Mouse (Mus musculus) kidney, postnatal 0 days (tissue): ENCODE results near the gene Jph4. TPM values are rescaled to one million over a fixed set of nuclear protein-coding genes. Genes with fewer than 3 reads are reported as not detected.
A peak's percentile ranks its signal among the peaks of the same experiment; 100 is the strongest.

Experiments used
- ATAC-seq: fragments of 200-750 bp; cut with Nextera tagmentation; replicated peaks from 2 replicates; pipeline ENCODE4 v1.8.0; 2017; ENCODE audit warnings: low read depth, moderate number of reproducible peaks, moderate TSS enrichment, moderate library complexity; ENCODE audit not compliant: low FRiP score
- DNase-seq: peaks from one replicate; pipeline ENCODE4 v3.0.0-alpha.2; 2016; ENCODE audit warnings: low spot score
- H3K27ac ChIP-seq: fragments of 300-500 bp; sonication (generic); 2 replicates; pipeline ENCODE4 v1.5.1; 2014; ENCODE audit warnings: mild to moderate bottlenecking
- H3K27me3 ChIP-seq: fragments of 300-500 bp; sonication (generic); 2 replicates; pipeline ENCODE4 v1.6.1; 2014; ENCODE audit warnings: low read length, mixed read lengths; ENCODE audit not compliant: insufficient read depth
- H3K36me3 ChIP-seq: fragments of 300-500 bp; sonication (generic); 2 replicates; pipeline ENCODE4 v1.6.1; 2014; ENCODE audit warnings: low read length, mixed read lengths; ENCODE audit not compliant: insufficient read depth
- H3K4me1 ChIP-seq: fragments of 300-500 bp; sonication (generic); replicated peaks from 2 replicates; pipeline ENCODE4 v1.6.1; 2014; ENCODE audit warnings: antibody characterized with exemption, low read length, mixed read lengths; ENCODE audit not compliant: insufficient read depth
- H3K4me2 ChIP-seq: fragments of 300-500 bp; sonication (generic); 2 replicates; pipeline ENCODE4 v1.6.1; 2014; ENCODE audit warnings: mild to moderate bottlenecking, low read length, moderate library complexity, mixed read lengths
- H3K4me3 ChIP-seq: fragments of 300-500 bp; sonication (generic); replicated peaks from 2 replicates; pipeline ENCODE4 v1.5.1; 2014; ENCODE audit warnings: low read depth, low read length
- H3K9ac ChIP-seq: fragments of 300-500 bp; sonication (generic); 2 replicates; pipeline ENCODE4 v1.6.1; 2014; ENCODE audit warnings: low read depth, low read length
- H3K9me3 ChIP-seq: fragments of 300-500 bp; sonication (generic); replicated peaks from 2 replicates; pipeline ENCODE4 v1.6.1; 2016; ENCODE audit warnings: low read length, inconsistent platforms, mixed read lengths
- CTCF ChIP-seq: IDR thresholded peaks from 2 replicates; pipeline ENCODE4 v1.5.1; 2016; ENCODE audit warnings: antibody characterized with exemption, low read depth, mild to moderate bottlenecking, moderate library complexity
- WGBS: fragments of 180-500 bp; shearing (Covaris S2); extraction: QIAGEN DNeasy Blood & Tissue Kit; methylation state at CpG from one replicate; pipeline ENCODE4 v1.1.7; 2014; 5-methylcytosine and 5-hydroxymethylcytosine counted together
- polyA plus RNA-seq: library from polyadenylated mRNA; unstranded; fragments of >200 nt; fragmentation: Nextera tagmentation; extraction: Ambion mirVana; gene quantifications from 2 replicates; pipeline ENCODE4 v1.2.1, GENCODE M21; 2015

Jph4 gene
- polyA plus RNA-seq, 1 experiment from 2014 or later, result 0.30 TPM

DNA sequence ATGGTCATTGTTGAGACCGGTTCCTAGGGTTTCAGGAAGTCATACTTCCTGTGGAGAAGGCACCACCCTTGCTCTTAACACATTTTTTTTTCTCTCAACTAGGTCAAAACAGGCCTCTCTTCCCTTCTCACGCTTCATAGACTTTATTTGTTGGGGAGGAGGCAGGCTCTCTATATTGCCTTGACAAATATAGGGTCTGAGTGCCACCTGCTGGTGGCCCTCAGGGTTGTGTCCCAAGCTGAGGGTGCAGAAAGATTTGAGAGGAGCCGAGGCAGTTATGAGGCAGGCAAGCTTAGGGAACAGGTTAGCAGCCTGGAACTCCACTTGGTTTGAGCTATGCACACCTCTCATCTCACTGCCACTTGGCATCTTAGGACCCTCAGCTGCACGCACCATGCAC, 18.7 kb downstream of the Jph4 start:
- peak; percentile 89 for DNase-seq
- Histone ChIP-seq H3K27ac (peak overlapping the region; percentile 75), H3K36me3 (peaks cover 12% of the 10 kb centered on the region; the same call in 1 of the 2 replicates), H3K9me3 (no peaks in the 10 kb centered on the region), H3K4me1 (peaks cover 16% of the 10 kb centered on the region), H3K4me3 (no peak overlapping the region), H3K27me3 (no peaks in the 10 kb centered on the region), H3K9ac (no peak overlapping the region), H3K4me2 (no peak overlapping the region)
- ATAC-seq, result peak; percentile 35
- peak; percentile 84 for TF ChIP-seq CTCF
- 47% methylated on average over 4 of the region's 4 CpGs for WGBS

GRCm38 (mm10) chr14:55097646-55098045, 19.1 kb downstream of the Jph4 start:
- H3K36me3 ChIP-seq, result peaks cover 12% of the 10 kb centered on the region; the same call in 1 of the 2 replicates
- peak overlapping the region; percentile 75 for H3K27ac ChIP-seq
- WGBS, result 64% methylated on average over 10 of the region's 10 CpGs
- no peak overlapping the region for H3K9ac ChIP-seq
- no peak for ATAC-seq
- TF ChIP-seq CTCF, result no peak
- no peak overlapping the region for H3K4me2 ChIP-seq
- H3K4me1 ChIP-seq, result peaks cover 16% of the 10 kb centered on the region
- H3K27me3 ChIP-seq, result no peaks in the 10 kb centered on the region
- no peak overlapping the region for H3K4me3 ChIP-seq
- no peak for DNase-seq
- no peaks in the 10 kb centered on the region for H3K9me3 ChIP-seq

GRCm38 (mm10) chr14:55096573-55097087, 20.1 kb downstream of the Jph4 start:
- no peak overlapping the region for H3K4me3 ChIP-seq
- no peak for TF ChIP-seq CTCF
- H3K27ac ChIP-seq, result 0 out of 2 replicates have a peak overlapping the region, but pooled peaks have one; percentile 75
- peaks cover 16% of the 10 kb centered on the region for H3K4me1 ChIP-seq
- no peaks in the 10 kb centered on the region for H3K9me3 ChIP-seq
- no peak for ATAC-seq
- H3K36me3 ChIP-seq, result peaks cover 12% of the 10 kb centered on the region; the same call in 1 of the 2 replicates
- H3K4me2 ChIP-seq, result no peak overlapping the region
- DNase-seq, result no peak
- 47% methylated on average over 9 of the region's 9 CpGs for WGBS
- H3K27me3 ChIP-seq, result no peaks in the 10 kb centered on the region
- H3K9ac ChIP-seq, result no peak overlapping the region

DNA sequence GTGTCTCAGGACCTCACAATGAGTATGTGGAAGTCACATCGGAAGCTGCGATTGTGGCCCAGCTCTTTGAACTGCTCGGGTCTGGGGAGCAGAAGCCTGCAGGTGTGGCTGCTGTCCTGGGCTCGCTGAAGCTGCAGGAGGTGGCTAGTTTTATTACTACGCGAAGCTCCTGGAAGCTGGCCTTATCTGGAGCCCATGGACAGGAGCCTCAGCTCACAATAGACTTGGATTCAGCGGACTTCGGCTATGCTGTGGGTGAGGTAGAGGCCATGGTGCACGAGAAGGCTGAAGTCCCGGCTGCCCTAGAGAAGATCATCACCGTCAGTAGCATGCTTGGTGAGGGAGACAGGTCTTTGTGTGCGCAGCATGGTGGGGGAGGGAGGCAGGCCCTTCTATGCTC, 21.1 kb downstream of the Jph4 start:
- ATAC-seq, result no peak
- Histone ChIP-seq H3K27me3 (no peaks in the 10 kb centered on the region), H3K4me1 (peaks cover 20% of the 10 kb centered on the region), H3K9me3 (no peaks in the 10 kb centered on the region), H3K4me2 (peak overlapping the region; percentile 81), H3K9ac (peak overlapping the region; percentile 75; the same call in 1 of the 2 replicates), H3K27ac (peak overlapping the region; percentile 84; the same call in 1 of the 2 replicates), H3K36me3 (peaks cover 7% of the 10 kb centered on the region; the same call in 1 of the 2 replicates), H3K4me3 (peak overlapping the region; percentile 71; the same call in 1 of the 2 replicates)
- 49% methylated on average over 12 of the region's 12 CpGs for WGBS
- TF ChIP-seq CTCF, result no peak
- no peak for DNase-seq

GRCm38 (mm10) chr14:55095263-55095662, 21.5 kb downstream of the Jph4 start:
- no peak for DNase-seq
- H3K9ac ChIP-seq, result peak overlapping the region; percentile 75
- peaks cover 20% of the 10 kb centered on the region for H3K4me1 ChIP-seq
- no peaks in the 10 kb centered on the region for H3K27me3 ChIP-seq
- WGBS, result 45% methylated on average over 9 of the region's 9 CpGs
- H3K9me3 ChIP-seq, result no peaks in the 10 kb centered on the region
- H3K4me2 ChIP-seq, result peak overlapping the region; percentile 81
- peak overlapping the region; percentile 84 for H3K27ac ChIP-seq
- peaks cover 6% of the 10 kb centered on the region; the same call in 1 of the 2 replicates for H3K36me3 ChIP-seq
- peak overlapping the region; percentile 71 for H3K4me3 ChIP-seq
- TF ChIP-seq CTCF, result no peak
- ATAC-seq, result no peak

DNA sequence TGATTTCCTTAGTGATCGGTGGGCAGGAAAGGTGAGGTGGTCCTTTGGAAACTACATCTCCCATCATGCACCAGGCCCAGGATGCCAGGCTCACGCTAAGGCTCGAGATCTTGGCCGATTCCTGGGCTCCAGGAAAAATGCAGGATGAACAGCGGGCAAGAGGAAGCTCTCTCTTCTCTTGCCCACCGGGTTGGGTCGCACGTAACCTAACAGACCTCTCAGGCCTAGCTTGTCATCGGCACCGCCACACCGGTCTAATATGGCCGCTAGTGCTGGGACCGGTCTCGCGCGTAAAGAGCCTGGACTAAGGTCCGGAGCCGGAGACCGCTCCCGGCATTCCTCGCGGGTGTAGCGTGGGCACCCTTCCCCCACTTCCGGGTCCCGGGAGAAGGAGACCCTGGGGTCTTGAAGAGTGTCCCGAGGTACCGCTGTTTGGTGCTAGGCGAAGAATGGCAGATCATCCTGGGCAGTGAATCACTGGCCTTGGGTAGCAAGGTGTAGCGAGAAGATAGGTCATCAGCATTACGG, 22.0 kb downstream of the Jph4 start, which contains the start of gene Thtpa:
Gene Thtpa, plus strand, starts transcription at position 81 of the 528 bp plus-strand sequence.
- peaks cover 6% of the 10 kb centered on the region; the same call in 1 of the 2 replicates for H3K36me3 ChIP-seq
- H3K9ac ChIP-seq, result peak within 1 kb of the TSS; percentile 75
- H3K4me1 ChIP-seq, result peaks cover 20% of the 10 kb centered on the region
- peak within 1 kb of the TSS; percentile 71 for H3K4me3 ChIP-seq
- H3K27ac ChIP-seq, result peak within 1 kb of the TSS; percentile 84
- under 1% methylated on average over 30 of the region's 30 CpGs for WGBS
- H3K4me2 ChIP-seq, result peak within 1 kb of the TSS; percentile 81
- no peaks in the 10 kb centered on the region for H3K9me3 ChIP-seq
- TF ChIP-seq CTCF, result no peak
- no peaks in the 10 kb centered on the region for H3K27me3 ChIP-seq
- ATAC-seq (peak; percentile 58), DNase-seq (peak; percentile 82)
